Mouse (Mus musculus) kidney, adult 9 months (tissue): ENCODE data around the gene Stab2.

ENCODE experiments used
- DNase-seq: peaks from one replicate; pipeline ENCODE4 v3.0.0; 2022

Gene Stab2

GRCm38 (mm10) chr10:86819649-86820165 is 188.1 kb downstream of the Stab2 start:
- no peak for DNase-seq

- no peak for DNase-seq
These were observed 192.7 kb downstream of the Stab2 start for GRCm38 (mm10) chr10:86815133-86815532.

DNA sequence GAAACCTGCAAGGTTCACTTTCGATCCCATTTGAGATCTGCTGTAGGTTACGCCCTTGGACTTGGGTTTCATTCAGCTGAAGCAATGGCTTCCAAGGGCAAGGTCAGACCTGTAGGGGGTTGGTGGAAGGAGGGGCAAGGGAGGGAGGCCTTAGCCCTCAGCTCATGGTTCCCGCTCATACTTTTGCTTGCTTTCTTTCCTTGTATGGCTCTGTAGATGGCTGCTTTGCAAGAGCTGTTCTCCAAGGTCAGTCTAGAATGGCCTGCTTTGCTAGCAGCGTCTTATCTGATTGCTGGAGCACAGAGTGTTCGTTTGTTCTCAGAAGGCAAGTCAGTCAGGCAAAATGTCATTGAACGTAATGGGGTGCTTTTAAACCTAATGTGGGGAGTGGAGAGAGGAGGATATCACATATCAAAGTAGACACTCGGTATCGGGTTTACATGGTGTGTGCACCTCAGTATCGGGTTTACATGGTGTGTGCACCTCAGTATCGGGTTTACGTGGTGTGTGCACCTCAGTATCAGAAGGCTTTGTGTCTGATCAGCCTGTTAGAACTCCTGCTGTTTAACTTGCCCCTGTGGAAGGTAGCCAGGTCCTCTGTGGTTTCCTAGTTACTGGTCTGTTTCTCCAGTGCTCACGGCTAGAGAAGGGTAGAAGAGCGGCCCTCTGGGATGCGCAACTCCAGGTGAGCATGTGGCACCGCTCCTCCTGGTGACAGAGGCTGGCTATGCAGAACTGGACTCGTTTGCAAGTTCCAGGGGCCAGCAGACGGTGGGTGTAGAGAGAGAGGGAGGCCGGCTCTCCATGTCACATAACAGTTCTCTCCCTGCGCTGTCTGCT is 193.3 kb downstream of the Stab2 start:
- DNase-seq = peak; percentile 50

- no peak for DNase-seq
These were observed 197.2 kb downstream of the Stab2 start for GRCm38 (mm10) chr10:86810612-86811011.

- DNase-seq = no peak
These were observed 197.8 kb downstream of the Stab2 start for GRCm38 (mm10) chr10:86810000-86810399.

DNA sequence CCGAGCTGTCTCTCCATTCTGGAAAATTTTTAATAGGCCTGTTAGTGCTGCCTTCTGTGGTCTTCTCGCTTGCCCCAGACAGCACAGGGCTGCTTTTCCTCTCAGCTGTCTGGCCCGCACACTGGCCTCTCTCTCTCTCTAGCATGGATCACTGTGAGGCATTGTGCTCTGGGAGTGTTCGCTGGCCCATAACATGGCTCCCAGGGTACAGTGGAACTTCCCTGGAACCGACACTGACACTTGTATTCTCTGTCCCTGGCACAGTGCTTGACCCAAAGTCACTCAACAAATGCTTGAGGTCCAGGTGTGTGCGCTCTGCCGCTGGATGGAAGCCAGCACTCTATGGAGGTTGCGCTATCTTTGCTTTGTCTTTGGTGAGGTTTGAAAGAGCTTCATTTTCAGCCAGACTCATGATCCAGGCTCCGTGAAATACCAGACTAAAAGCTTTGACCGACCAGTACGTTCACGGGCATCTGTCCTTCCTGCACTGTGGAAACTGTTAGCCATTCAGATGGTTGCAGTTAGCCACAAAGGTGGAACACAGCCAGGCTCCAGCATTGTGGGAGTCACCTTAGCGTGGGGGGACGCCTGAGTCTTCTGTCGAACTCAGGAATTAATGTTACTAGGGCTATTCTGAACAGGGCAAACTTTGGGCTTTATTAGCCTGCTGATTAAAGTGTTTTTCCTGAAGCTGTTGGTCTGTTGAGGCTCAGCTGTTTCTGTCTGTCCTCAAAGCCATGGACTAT is 199.6 kb downstream of the Stab2 start:
- no peak for DNase-seq

DNA sequence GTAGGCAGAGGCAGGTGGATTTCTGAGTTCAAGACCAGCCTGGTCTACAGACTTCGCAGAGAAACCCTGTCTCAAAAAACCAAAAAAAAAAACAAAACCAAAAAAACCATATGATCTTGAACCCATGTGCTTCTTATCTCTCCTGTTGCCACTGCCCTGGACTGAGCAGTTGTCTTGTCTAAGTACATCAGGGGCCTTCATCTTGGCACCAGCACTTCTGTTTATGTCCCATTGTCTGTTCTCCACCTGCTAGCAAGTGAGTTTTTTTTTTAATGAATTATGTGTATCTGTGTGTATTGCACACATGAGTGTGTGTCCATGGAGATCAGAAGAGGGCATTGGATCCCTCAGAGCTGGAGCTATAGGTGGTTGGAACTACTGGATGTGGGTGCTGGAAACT is 200.5 kb downstream of the Stab2 start:
- no peak for DNase-seq

GRCm38 (mm10) chr10:86796073-86796741 is 211.6 kb downstream of the Stab2 start:
- DNase-seq = no peak

DNA sequence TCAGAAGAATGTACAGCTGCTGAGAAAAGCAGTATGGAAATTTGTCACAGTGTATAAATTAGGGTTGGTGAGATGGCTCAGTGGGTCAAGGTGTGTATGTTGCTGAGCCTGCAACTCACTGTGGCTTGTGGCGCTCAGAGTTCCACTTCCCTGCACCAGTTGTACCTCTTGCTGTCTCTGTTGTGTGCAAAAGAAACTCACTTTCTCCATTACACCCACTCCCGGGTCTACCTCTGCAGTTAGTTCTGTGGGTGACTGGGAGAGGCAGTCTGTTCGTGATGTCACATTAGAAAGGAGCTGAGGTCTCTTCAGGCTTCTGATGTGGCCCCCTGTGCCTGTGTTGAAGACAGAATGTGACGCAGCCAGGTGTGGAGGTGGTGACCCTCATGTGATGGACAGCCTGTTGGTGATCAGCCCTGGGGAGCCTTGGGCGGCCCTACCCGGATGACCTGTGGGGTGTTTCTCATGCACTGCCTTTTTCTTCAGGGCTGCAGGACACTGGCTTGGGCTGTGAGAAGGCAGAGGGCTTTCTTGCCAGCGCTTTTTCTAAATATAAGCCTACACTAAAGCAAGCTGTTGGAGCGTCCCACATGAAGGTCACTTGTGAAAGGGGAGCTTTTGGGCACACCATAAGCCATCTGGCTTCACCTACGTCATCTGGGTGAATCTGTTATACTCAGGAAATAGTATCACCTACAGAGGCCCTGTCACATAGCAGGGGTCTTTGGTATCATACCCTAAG is 212.9 kb downstream of the Stab2 start:
- DNase-seq = no peak

- DNase-seq = no peak
These were observed 213.6 kb downstream of the Stab2 start for GRCm38 (mm10) chr10:86794196-86794595.

GRCm38 (mm10) chr10:86793509-86793951 is 214.3 kb downstream of the Stab2 start:
- no peak for DNase-seq

- DNase-seq = no peak
These were observed 216.2 kb downstream of the Stab2 start for GRCm38 (mm10) chr10:86791507-86792184.
